Mouse (Mus musculus) MEL (cell line): ENCODE results near the gene Mecom. TPM values are rescaled to one million over a fixed set of nuclear protein-coding genes. Genes with fewer than 3 reads are reported as not detected.

ENCODE experiments used
- DNase-seq: peaks from one replicate; pipeline ENCODE4 v3.0.0; 2011; ENCODE audit warnings: low read depth, low spot score
- H3K27ac ChIP-seq: 2 replicates; pipeline ENCODE4 v1.5.1; 2012; ENCODE audit warnings: low read depth, mild to moderate bottlenecking, control low read depth, low read length, moderate library complexity; ENCODE audit not compliant: control insufficient read depth
- H3K27me3 ChIP-seq, 2 experiments: fragments of 150-350 bp in 1 of 2; sonication (generic) in 1 of 2; 2 replicates each; pipeline ENCODE4 v1.6.1; 2012; ENCODE audit warnings: low read length in 2 of 2, mild to moderate bottlenecking in 2 of 2, improper control_type of control experiment in 1 of 2, moderate library complexity in 1 of 2; ENCODE audit not compliant: insufficient read depth in 2 of 2, control insufficient read depth in 1 of 2
- H3K36me3 ChIP-seq, 2 experiments: 2 replicates each; pipeline ENCODE4 v1.6.1; 2012 to 2014; ENCODE audit warnings: low read length in 2 of 2, improper control_type of control experiment in 1 of 2, inconsistent platforms in 1 of 2, mild to moderate bottlenecking in 1 of 2; ENCODE audit not compliant: insufficient read depth in 2 of 2, control insufficient read depth in 1 of 2
- H3K4me1 ChIP-seq, 2 experiments: fragments of 150-350 bp in 1 of 2; sonication (generic) in 1 of 2; 2 replicates each; pipeline ENCODE4 v1.6.1; 2012; ENCODE audit warnings: low read length in 2 of 2, improper control_type of control experiment in 1 of 2, mild to moderate bottlenecking in 1 of 2; ENCODE audit not compliant: insufficient read depth in 2 of 2, control insufficient read depth in 1 of 2
- H3K4me3 ChIP-seq, 2 experiments: fragments of 150-350 bp in 1 of 2; sonication (generic) in 1 of 2; 2 replicates each; pipeline ENCODE4 v1.5.1; 2012; ENCODE audit warnings: low read depth in 2 of 2, low read length in 2 of 2, mild to moderate bottlenecking in 2 of 2, moderate library complexity in 2 of 2, control low read depth in 1 of 2, improper control_type of control experiment in 1 of 2; ENCODE audit not compliant: control insufficient read depth in 1 of 2, insufficient read depth in 1 of 2
- H3K79me2 ChIP-seq: 2 replicates; pipeline ENCODE4 v1.6.1; 2012; ENCODE audit warnings: mild to moderate bottlenecking, low read length, moderate library complexity; ENCODE audit not compliant: control insufficient read depth, poor library complexity, insufficient read depth
- H3K9ac ChIP-seq: 2 replicates; pipeline ENCODE4 v1.6.1; 2012; ENCODE audit warnings: low read depth, mild to moderate bottlenecking, control low read depth, low read length, moderate library complexity; ENCODE audit not compliant: control insufficient read depth, poor library complexity, severe bottlenecking
- H3K9me3 ChIP-seq: fragments of 150-350 bp; sonication (generic); replicated peaks from 2 replicates; pipeline ENCODE4 v1.6.1; 2012; ENCODE audit warnings: mild to moderate bottlenecking, low read length, improper control_type of control experiment, moderate library complexity; ENCODE audit not compliant: insufficient read depth
- CHD2 ChIP-seq: IDR thresholded peaks from 2 replicates; pipeline ENCODE4 v1.6.1; 2011; ENCODE audit warnings: low read length, improper control_type of control experiment
- CTCF ChIP-seq, 3 experiments: IDR thresholded peaks in 2 of 3; conservative IDR thresholded peaks in 1 of 3; 2 replicates each; pipeline ENCODE4 v1.5.1; 2011 to 2012; ENCODE audit warnings: low read length in 3 of 3, low read depth in 2 of 3, mild to moderate bottlenecking in 2 of 3, improper control_type of control experiment in 1 of 3, inconsistent platforms in 1 of 3, mixed read lengths in 1 of 3, moderate library complexity in 1 of 3; ENCODE audit not compliant: control insufficient read depth in 1 of 3, insufficient read depth in 1 of 3, poor library complexity in 1 of 3, severe bottlenecking in 1 of 3
- E2F4 ChIP-seq: IDR thresholded peaks from 2 replicates; pipeline ENCODE4 v1.6.1; 2011; ENCODE audit warnings: low read depth, low read length, improper control_type of control experiment, borderline replicate concordance
- ELF1 ChIP-seq: IDR thresholded peaks from 2 replicates; pipeline ENCODE4 v1.6.1; 2014; ENCODE audit warnings: low read depth, mild to moderate bottlenecking, inconsistent platforms, low read length, improper control_type of control experiment, moderate library complexity
- EP300 ChIP-seq, 2 experiments: IDR thresholded peaks; 2 replicates each; pipeline ENCODE4 v1.6.1; 2011; ENCODE audit warnings: improper control_type of control experiment in 2 of 2, low read length in 2 of 2, low read depth in 1 of 2, mild to moderate bottlenecking in 1 of 2
- ETS1 ChIP-seq: IDR thresholded peaks from 2 replicates; pipeline ENCODE4 v1.6.1; 2012; ENCODE audit warnings: low read depth, mild to moderate bottlenecking, inconsistent platforms, low read length, improper control_type of control experiment, moderate library complexity
- GABPA ChIP-seq: IDR thresholded peaks from 2 replicates; pipeline ENCODE4 v1.6.1; 2012; ENCODE audit warnings: low read depth, mild to moderate bottlenecking, inconsistent platforms, low read length, improper control_type of control experiment, moderate library complexity
- GATA1 ChIP-seq: IDR thresholded peaks from 2 replicates; pipeline ENCODE4 v1.6.1; 2011; ENCODE audit warnings: low read depth, low read length, improper control_type of control experiment
- HCFC1 ChIP-seq: IDR thresholded peaks from 2 replicates; pipeline ENCODE4 v1.6.1; 2012; ENCODE audit warnings: low read depth, mild to moderate bottlenecking, inconsistent platforms, low read length, improper control_type of control experiment, moderate library complexity
- KAT2A ChIP-seq: conservative IDR thresholded peaks from 2 replicates; pipeline ENCODE4 v1.6.1; 2012; ENCODE audit warnings: low read depth, low read length, improper control_type of control experiment, inconsistent platforms
- MAZ ChIP-seq: IDR thresholded peaks from 2 replicates; pipeline ENCODE4 v1.6.1; 2012; ENCODE audit warnings: low read depth, mild to moderate bottlenecking, inconsistent platforms, low read length, improper control_type of control experiment
- MEF2A ChIP-seq: IDR thresholded peaks from 2 replicates; pipeline ENCODE4 v1.6.1; 2014; ENCODE audit warnings: low read depth, mild to moderate bottlenecking, inconsistent platforms, low read length, improper control_type of control experiment; ENCODE audit not compliant: poor library complexity, insufficient replicate concordance, severe bottlenecking; ENCODE audit errors: extremely low read depth
- MYB ChIP-seq: IDR thresholded peaks from 2 replicates; pipeline ENCODE4 v1.6.1; 2011; ENCODE audit warnings: mild to moderate bottlenecking, low read depth, low read length, improper control_type of control experiment
- MYC ChIP-seq: IDR thresholded peaks from 2 replicates; pipeline ENCODE4 v1.6.1; 2011; ENCODE audit warnings: low read depth, mild to moderate bottlenecking, low read length, improper control_type of control experiment, moderate library complexity
- NRF1 ChIP-seq: IDR thresholded peaks from 2 replicates; pipeline ENCODE4 v1.6.1; 2014; ENCODE audit warnings: low read depth, mild to moderate bottlenecking, inconsistent platforms, low read length, improper control_type of control experiment, moderate library complexity; ENCODE audit not compliant: poor library complexity, insufficient read depth, severe bottlenecking
- POLR2AphosphoS2 ChIP-seq: IDR thresholded peaks from 2 replicates; pipeline ENCODE4 v1.6.1; 2011; ENCODE audit warnings: low read length, improper control_type of control experiment
- RCOR1 ChIP-seq: IDR thresholded peaks from 2 replicates; pipeline ENCODE4 v1.6.1; 2012; ENCODE audit warnings: low read depth, mild to moderate bottlenecking, inconsistent platforms, low read length, improper control_type of control experiment
- SIN3A ChIP-seq: IDR thresholded peaks from 2 replicates; pipeline ENCODE4 v1.6.1; 2012; ENCODE audit warnings: low read length, improper control_type of control experiment, inconsistent platforms
- SMC3 ChIP-seq: IDR thresholded peaks from 2 replicates; pipeline ENCODE4 v1.6.1; 2011; ENCODE audit warnings: low read depth, low read length, improper control_type of control experiment
- TAL1 ChIP-seq: IDR thresholded peaks from 2 replicates; pipeline ENCODE4 v1.6.1; 2012; ENCODE audit warnings: mild to moderate bottlenecking, inconsistent platforms, low read length, moderate library complexity, mixed read lengths
- TBP ChIP-seq: IDR thresholded peaks from 2 replicates; pipeline ENCODE4 v1.8.0; 2011; ENCODE audit warnings: low read depth, low read length, improper control_type of control experiment
- TCF12 ChIP-seq: IDR thresholded peaks from 2 replicates; pipeline ENCODE4 v1.6.1; 2014; ENCODE audit warnings: low read depth, mild to moderate bottlenecking, inconsistent platforms, low read length, improper control_type of control experiment, moderate library complexity
- UBTF ChIP-seq: IDR thresholded peaks from 2 replicates; pipeline ENCODE4 v1.6.1; 2012; ENCODE audit warnings: low read depth, mild to moderate bottlenecking, inconsistent platforms, low read length, improper control_type of control experiment, moderate library complexity, borderline replicate concordance; ENCODE audit not compliant: insufficient read depth
- ZC3H11A ChIP-seq: IDR thresholded peaks from 2 replicates; pipeline ENCODE4 v1.6.1; 2012; ENCODE audit warnings: low read depth, mild to moderate bottlenecking, inconsistent platforms, low read length, improper control_type of control experiment
- polyA plus RNA-seq, 2 experiments: library from polyadenylated mRNA; stranded (reverse) in 1 of 2; unstranded in 1 of 2; fragments of >175 nt in 1 of 2; fragments of >200 nt in 1 of 2; gene quantifications; 2 replicates each; pipeline versions ENCODE4 v1.2.1 to v1.2.4; 2012; ENCODE audit warnings: low replicate concordance in 2 of 2, low read depth in 1 of 2; ENCODE audit not compliant: insufficient read length in 2 of 2, insufficient read depth in 1 of 2, missing spikeins in 1 of 2
- total RNA-seq: library from RNA; depleted of rRNA; stranded (reverse); fragments of 300-350 nt; gene quantifications from 2 replicates; pipeline ENCODE4 v1.2.3, GENCODE M21; 2012

Gene Mecom
- total and polyA plus RNA-seq, 3 experiments = 0.04 TPM; not detected in 2

DNA sequence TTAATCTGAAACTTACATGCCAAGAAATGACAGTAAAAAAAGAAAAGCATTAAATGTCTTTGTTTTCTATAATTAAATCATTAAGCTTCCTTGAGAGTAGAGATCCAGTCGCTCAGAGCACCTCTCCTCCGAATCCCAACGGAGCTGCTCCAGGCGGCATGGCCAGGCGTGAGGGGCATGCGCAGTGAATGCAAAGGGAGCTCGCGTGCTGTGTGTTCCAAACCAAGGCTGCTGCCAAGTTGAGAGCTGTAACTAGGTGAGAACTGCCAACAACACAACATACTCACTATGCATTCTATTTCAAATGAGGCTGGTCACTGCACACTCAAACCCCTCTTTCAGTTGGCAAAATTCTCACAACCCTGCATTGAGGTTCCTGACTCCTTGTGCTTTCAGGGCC is 271.7 kb downstream of the Mecom start:
- Histone ChIP-seq H3K4me3 (no peak overlapping the region), H3K27me3 (no peaks in the 10 kb centered on the region), H3K9me3 (no peaks in the 10 kb centered on the region), H3K36me3 (no peaks in the 10 kb centered on the region), H3K9ac (no peak overlapping the region), H3K4me1 (no peaks in the 10 kb centered on the region), H3K79me2 (no peaks in the 10 kb centered on the region), H3K27ac (no peak overlapping the region)
- TF ChIP-seq RCOR1 (no peak), GABPA (no peak), CTCF (IDR thresholded peaks at IDR 0.05 in 2 of 3, conservative IDR thresholded peaks at IDR 0.05 in 1 of 3; ENCODE audit: control insufficient read depth in 1 of 3, insufficient read depth in 1 of 3, low read depth in 2 of 3, low read length in 3 of 3, poor library complexity in 1 of 3, severe bottlenecking in 1 of 3) (no peak), MYC (no peak), MAZ (no peak), KAT2A (no peak), UBTF (no peak), HCFC1 (no peak), TCF12 (no peak), MEF2A (no peak), CHD2 (no peak)
- DNase-seq = no peak

DNA sequence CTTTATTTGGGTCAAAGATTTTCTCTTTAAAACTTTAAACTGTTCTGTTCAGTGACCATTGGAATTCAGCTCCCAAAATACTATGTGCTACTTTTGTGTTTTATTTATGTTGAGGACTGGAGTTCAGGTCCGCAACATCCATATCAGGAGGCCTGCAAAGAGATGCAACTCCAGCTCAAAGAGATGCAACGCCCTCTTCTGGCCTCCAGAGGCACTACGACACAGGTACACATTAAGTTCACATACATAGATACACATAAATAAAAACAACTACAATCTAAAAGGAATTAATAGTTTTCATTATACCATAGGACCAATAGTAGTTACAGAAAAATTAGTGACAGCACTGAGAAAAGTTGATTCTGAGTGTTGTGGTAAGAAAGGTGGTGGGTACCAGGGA is 278.6 kb downstream of the Mecom start:
- DNase-seq = no peak
- no peak overlapping the region for H3K27ac ChIP-seq
- H3K27me3 ChIP-seq = no peaks in the 10 kb centered on the region
- H3K9me3 ChIP-seq = no peaks in the 10 kb centered on the region
- no peaks in the 10 kb centered on the region for H3K4me1 ChIP-seq
- H3K36me3 ChIP-seq = no peaks in the 10 kb centered on the region
- H3K4me3 ChIP-seq = no peak overlapping the region
- no peak overlapping the region for H3K9ac ChIP-seq
- H3K79me2 ChIP-seq = no peaks in the 10 kb centered on the region
- TF ChIP-seq GATA1 = no peak
- 0 out of 2 replicates have a peak, but pooled peaks have one; percentile 17 for TF ChIP-seq SMC3
- no peak for TF ChIP-seq KAT2A
- TF ChIP-seq NRF1 = no peak
- peak in 1 of 3 experiments; percentile 12; a peak in 1 of 6 replicates for TF ChIP-seq CTCF (IDR thresholded peaks at IDR 0.05 in 2 of 3, conservative IDR thresholded peaks at IDR 0.05 in 1 of 3; ENCODE audit: control insufficient read depth in 1 of 3, insufficient read depth in 1 of 3, low read depth in 2 of 3, low read length in 3 of 3, poor library complexity in 1 of 3, severe bottlenecking in 1 of 3)
- TF ChIP-seq, all 39 proteins: peak for 2

DNA sequence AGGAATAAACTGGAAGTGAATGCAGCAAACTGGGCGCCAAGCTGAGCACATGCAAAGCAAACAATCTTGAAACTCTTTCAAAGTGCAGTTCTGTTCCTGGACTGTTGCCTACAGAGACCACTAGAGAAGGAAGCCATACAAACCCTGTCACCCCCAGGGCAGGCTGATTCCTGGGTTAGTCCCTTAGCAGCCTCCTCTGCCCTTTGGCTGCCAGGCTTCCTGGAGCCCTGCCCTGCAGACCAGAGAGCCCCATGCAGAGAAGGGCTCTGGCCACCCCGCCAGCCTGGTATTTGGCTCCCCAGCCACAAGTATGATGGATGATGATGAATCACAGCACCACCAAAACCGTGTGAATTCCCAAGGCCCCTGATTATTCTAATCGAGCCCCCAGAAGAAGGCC is 286.9 kb downstream of the Mecom start:
- Histone ChIP-seq H3K79me2 (no peaks in the 10 kb centered on the region), H3K36me3 (no peaks in the 10 kb centered on the region), H3K9ac (no peak overlapping the region), H3K27ac (no peak overlapping the region), H3K4me1 (no peaks in the 10 kb centered on the region), H3K27me3 (no peaks in the 10 kb centered on the region), H3K4me3 (no peak overlapping the region), H3K9me3 (no peaks in the 10 kb centered on the region)
- TF ChIP-seq ZC3H11A (no peak), SIN3A (no peak), POLR2AphosphoS2 (no peak), ELF1 (no peak), CHD2 (no peak), ETS1 (no peak), RCOR1 (no peak), TAL1 (no peak), E2F4 (no peak), TBP (no peak), EP300 (IDR thresholded peaks at IDR 0.05; ENCODE audit: low read depth in 1 of 2, low read length in 2 of 2) (no peak), MYB (no peak), MEF2A (no peak)
- no peak for DNase-seq
